Mouse (Mus musculus): Measurements from ENCODE around the gene Wdr77. TPM values are rescaled to one million over a fixed set of nuclear protein-coding genes. Genes with fewer than 3 reads are reported as not detected.
"Not testable (repeated sequence)": the region's sequence is repeated elsewhere in the genome, so short reads cannot be mapped to it uniquely, and the experiment has no call there.

The Wdr77 gene
- polyA plus RNA-seq, 1 experiment from 2014 or later, result 121 TPM

GRCm38 (mm10) chr3:106003360-106003759, 44.2 kb downstream of the Wdr77 start:
- H3K9ac ChIP-seq; H3K9me3 ChIP-seq; H3K4me1 ChIP-seq; H3K4me3 ChIP-seq; H3K27me3 ChIP-seq; ATAC-seq (ENCODE audit: insufficient number of reproducible peaks, insufficient read depth, low FRiP score, low TSS enrichment, low read depth); H3K27ac ChIP-seq; H3K36me3 ChIP-seq; H3K4me2 ChIP-seq: not testable (repeated sequence)
- WGBS, result 66% methylated on average over 10 of the region's 10 CpGs

GRCm38 (mm10) chr3:106014546-106014945, 55.4 kb downstream of the Wdr77 start, which contains the start of gene Pifo:
Gene Pifo, minus strand, starts transcription at chr3:106014646.
- WGBS, result 81% methylated on average over 2 of the region's 2 CpGs
- no peaks in the 10 kb centered on the region for H3K4me1 ChIP-seq
- no peak within 1 kb of the TSS for H3K4me3 ChIP-seq
- no peak within 1 kb of the TSS for H3K4me2 ChIP-seq
- H3K27me3 ChIP-seq, result no peaks in the 10 kb centered on the region
- H3K9me3 ChIP-seq, result no peaks in the 10 kb centered on the region
- H3K9ac ChIP-seq, result no peak within 1 kb of the TSS
- no peak within 1 kb of the TSS for H3K27ac ChIP-seq
- no peak for ATAC-seq (ENCODE audit: insufficient number of reproducible peaks, insufficient read depth, low FRiP score, low TSS enrichment, low read depth)
- no peaks in the 10 kb centered on the region for H3K36me3 ChIP-seq

Other genes starting within 250 kb of the Wdr77 start
- 83.1 and 89.6 TPM in 2 replicates for gene Rap1a, start 158.0 kb upstream of the Wdr77 start, polyA plus RNA-seq (2015; fragmentation: Nextera tagmentation; extraction: Ambion mirVana)
- 0.43 and 0.94 TPM in 2 replicates for gene Adora3, start 88.5 kb upstream of the Wdr77 start, polyA plus RNA-seq (2015; fragmentation: Nextera tagmentation; extraction: Ambion mirVana)
- not detected in 2 replicates for gene Tmigd3, start 88.5 kb upstream of the Wdr77 start, polyA plus RNA-seq (2015; fragmentation: Nextera tagmentation; extraction: Ambion mirVana)
- gene I830077J02Rik, start 26.7 kb upstream of the Wdr77 start, polyA plus RNA-seq (2015; fragmentation: Nextera tagmentation; extraction: Ambion mirVana), result 0.41 and 0.49 TPM in 2 replicates
- gene Atp5f1, start 730 bp downstream of the Wdr77 start, polyA plus RNA-seq (2015; fragmentation: Nextera tagmentation; extraction: Ambion mirVana), result 446 and 470 TPM in 2 replicates
- 1.5 and 1.6 TPM in 2 replicates for gene Ovgp1, start 14.3 kb downstream of the Wdr77 start, polyA plus RNA-seq (2015; fragmentation: Nextera tagmentation; extraction: Ambion mirVana)
- 0.39 and 0.70 TPM in 2 replicates for gene Pifo, start 55.3 kb downstream of the Wdr77 start, polyA plus RNA-seq (2015; fragmentation: Nextera tagmentation; extraction: Ambion mirVana)
- not detected in 2 replicates for gene Chil5, start 73.4 kb downstream of the Wdr77 start, polyA plus RNA-seq (2015; fragmentation: Nextera tagmentation; extraction: Ambion mirVana)
- not detected in 2 replicates for gene Chia1, start 153.9 kb downstream of the Wdr77 start, polyA plus RNA-seq (2015; fragmentation: Nextera tagmentation; extraction: Ambion mirVana)
- 0.33 TPM in 1 of 2 replicates, not detected in the other for gene Chil3, start 208.2 kb downstream of the Wdr77 start, polyA plus RNA-seq (2015; fragmentation: Nextera tagmentation; extraction: Ambion mirVana)